8 mouse cellular contexts compared by ENCODE assay signal in genomic region chr3:38849536-38849935, GRCm38 (mm10). TPM values are rescaled to one million over a fixed set of nuclear protein-coding genes. Genes with fewer than 3 reads are reported as not detected.
DNase-seq lines count a peak whose midpoint lies in the region; ATAC-seq lines count a peak whose summit lies in the region.

No protein-coding gene starts in this region.

- no peak for ATAC-seq in erythroid progenitor cell, adult 5-6 weeks (replicated peaks; ENCODE audit: low FRiP score, poor library complexity, severe bottlenecking)

- DNase-seq in left cerebral cortex, adult 11 months (ENCODE audit: low spot score), result peak; percentile 67
- DNase-seq in left cerebral cortex, postnatal 36 days (ENCODE audit: low spot score in 2 of 2), result no peak
- peak; percentile 34 for DNase-seq in ZHBTc4 (ENCODE audit: low read depth, low spot score)
- DNase-seq in cerebellum, postnatal 25 days, result peak; percentile 37 to 65
- peak; percentile 30 to 68 for DNase-seq in heart, postnatal 14 days
- DNase-seq in left cerebral cortex, postnatal 14 days (ENCODE audit: low spot score in 2 of 2), result peak; percentile 74 to 76
- peak; percentile 75 for DNase-seq in retina, postnatal 1 day

- intact Hi-C loops in left cerebral cortex, postnatal 36 days (cut with DNase I), result loop anchor here (1.0 to 5.0 kb wide), 3 partner anchors 367 to 623 kb away; partner anchors contain the start of gene Ankrd50
- intact Hi-C loops in heart, postnatal 14 days (cut with DNase I), result loop anchor here (1.0 to 10.0 kb wide), 4 partner anchors 365 to 1215 kb away; partner anchors contain the start of genes Ankrd50 and Spry1
- intact Hi-C loops in left cerebral cortex, postnatal 14 days (cut with DNase I), result loop anchor here (2.0 kb wide), 2 partner anchors 595 to 623 kb away; no protein-coding TSS in a partner anchor

RNA-seq across cellular contexts. Expression of gene Fat4, which starts 37.2 kb away (rescaled TPM):
- 10 to 100 TPM; 10.4 to 14.1 TPM for total RNA-seq in left cerebral cortex, postnatal 36 days (2021)
- 10 to 100 TPM; 12.4 to 14.2 TPM for total RNA-seq in heart, postnatal 14 days (2021)
- 10 to 100 TPM; 18.8 to 20.7 TPM for total RNA-seq in left cerebral cortex, postnatal 14 days (2021)
- under 0.01 TPM in 2 replicates for total RNA-seq in erythroid progenitor cell, adult 5-6 weeks (2015; ENCODE audit: low replicate concordance)
- 0.13 TPM in 1 of 2 replicates, not detected in the other for total RNA-seq in erythroid progenitor cell, adult 5-6 weeks (2017; ENCODE audit: low replicate concordance)

Comparison
In these comparisons a context has a peak if more than half of its experiments do, and no peak if none do; other contexts are left out.
1. DNase-seq: peak in left cerebral cortex, adult 11 months (single experiment), ZHBTc4 (single experiment), cerebellum, postnatal 25 days (2 of 2), heart, postnatal 14 days (2 of 2), left cerebral cortex, postnatal 14 days (2 of 2) and retina, postnatal 1 day (single experiment); none in left cerebral cortex, postnatal 36 days (0 of 2).
2. RNA of gene Fat4, which starts 37.2 kb away (total RNA-seq): 18.8 to 20.7 TPM in left cerebral cortex, postnatal 14 days, 12.4 to 14.2 TPM in heart, postnatal 14 days and 10.4 to 14.1 TPM in left cerebral cortex, postnatal 36 days; under 0.01 to 0.13 TPM in erythroid progenitor cell, adult 5-6 weeks; every median in the first group is over 10 times any median in the second.